In the genomic region with DNA sequence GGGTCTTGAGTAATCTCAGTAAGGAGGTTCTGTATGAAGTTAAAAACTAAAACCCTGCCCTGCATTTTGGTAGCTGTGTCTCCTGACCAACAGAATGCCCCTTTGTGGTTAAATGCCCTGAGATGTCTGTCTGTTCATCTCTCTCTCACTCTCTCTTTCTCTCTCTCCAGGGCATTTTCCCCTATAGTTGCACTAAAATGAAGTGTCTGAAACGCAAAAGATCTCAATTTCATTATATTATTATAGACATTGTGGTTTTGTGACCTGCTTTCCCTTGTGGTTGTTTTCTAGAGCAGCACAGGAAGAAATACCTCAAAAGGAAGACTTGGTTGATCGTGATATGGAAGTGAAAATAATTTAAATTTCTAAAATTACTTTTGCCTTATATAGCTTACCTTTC, we compare ENCODE assay signal across 20 mouse cellular contexts. TPM values are rescaled to one million over a fixed set of nuclear protein-coding genes. Genes with fewer than 3 reads are reported as not detected.
A peak's percentile ranks its signal among the peaks of the same experiment; 100 is the strongest.
DNase-seq lines count a peak whose midpoint lies in the region; ATAC-seq and TF ChIP-seq lines count a peak whose summit lies in the region.
"Had no signal": no experiment of that assay in that cellular context is flagged by ENCODE, and none has a peak within 500 bp of the region (broad histone marks: within the 10 kb centered on the region; RNA-seq: fewer than 3 reads in every experiment).

No protein-coding gene starts in this region.

- WGBS in liver, embryonic 13.5 days (ENCODE audit: insufficient replicate concordance) = 19% methylated on average over 2 of the region's 2 CpGs

- dilution Hi-C loops in CH12.LX (cut with MboI; ENCODE audit: extremely low pct_ligation_motif_present, extremely low pct_unique_long_range_greater_than_20kb, low sequenced_read_pairs) = no loop called here

- H3K9me3 ChIP-seq in megakaryocyte, embryonic 14.5 days = no peaks in the 10 kb centered on the region
- no peaks in the 10 kb centered on the region for H3K9me3 ChIP-seq in CH12.LX (replicated peaks; ENCODE audit: low read length)
- H3K9me3 ChIP-seq in liver, embryonic 13.5 days (replicated peaks) = no peaks in the 10 kb centered on the region
- H3K9me3 ChIP-seq: embryonic facial prominence, embryonic 15.5 days; heart, embryonic 13.5 days; hindbrain, embryonic 15.5 days; kidney, embryonic 15.5 days; limb, embryonic 13.5 days; lung, embryonic 15.5 days; midbrain, embryonic 13.5 days had no signal

- no peak for TF ChIP-seq RAD21 in CH12.LX (IDR thresholded peaks at IDR 0.05; ENCODE audit: low read depth, low read length)

- H3K4me3 ChIP-seq in megakaryocyte, embryonic 14.5 days (replicated peaks) = peak overlapping the region; percentile 98
- H3K4me3 ChIP-seq in CH12.LX (replicated peaks in 1 of 3; ENCODE audit: low read depth in 2 of 3, low read length in 2 of 3, poor library complexity in 1 of 3) = no peak overlapping the region
- H3K4me3 ChIP-seq in liver, embryonic 13.5 days (replicated peaks) = no peak overlapping the region

- peak overlapping the region; percentile 68; the same call in 1 of the 2 replicates for H3K4me2 ChIP-seq in CH12.LX (ENCODE audit: insufficient read depth, low read depth, poor library complexity, severe bottlenecking)
- H3K4me2 ChIP-seq in liver, embryonic 13.5 days = peak overlapping the region; percentile 32

- peaks cover 42% of the 10 kb centered on the region for H3K4me1 ChIP-seq in megakaryocyte, embryonic 14.5 days
- H3K4me1 ChIP-seq in CH12.LX (ENCODE audit: control insufficient read depth in 1 of 2, insufficient read depth in 2 of 2) = peaks cover 2 to 18% of the 10 kb centered on the region in 2 experiments; a peak in 3 of 4 replicates
- peaks cover 37% of the 10 kb centered on the region for H3K4me1 ChIP-seq in liver, embryonic 13.5 days (replicated peaks)

- DNase-seq in CH12.LX (ENCODE audit: extremely low read depth) = no peak
- DNase-seq in liver, embryonic 13.5 days = no peak
- DNase-seq in splenic B cell, adult 2 months (ENCODE audit: low read depth, low spot score) = peak; percentile 48
- no peak for DNase-seq in right cerebral cortex, adult 18-20 months
- DNase-seq: adrenal gland, postnatal 10 days; cerebellum, postnatal 14 days; kidney, postnatal 4 days; lung, postnatal 4 days; spleen, adult 18-20 months; thymus, postnatal 36 days had no signal

- H3K9ac ChIP-seq in CH12.LX (ENCODE audit: insufficient read depth, low read depth) = no peak overlapping the region
- peak overlapping the region; percentile 39; the same call in 1 of the 2 replicates for H3K9ac ChIP-seq in liver, embryonic 13.5 days
- H3K9ac ChIP-seq: embryonic facial prominence, embryonic 15.5 days had no signal

- ATAC-seq in megakaryocyte, adult 5-6 weeks (ENCODE audit: poor library complexity, severe bottlenecking) = no peak
- ATAC-seq in liver, embryonic 13.5 days (ENCODE audit: low read depth) = no peak
- no peak for ATAC-seq in inflammation-experienced regulatory T-cells, adult 6 months

- no peak for TF ChIP-seq EP300 in CH12.LX (IDR thresholded peaks at IDR 0.05; ENCODE audit: low read length)

- TF ChIP-seq CTCF in CH12.LX (conservative IDR thresholded peaks at IDR 0.05 in 1 of 2, IDR thresholded peaks at IDR 0.05 in 1 of 2; ENCODE audit: low read depth in 2 of 2, low read length in 2 of 2) = no peak

- TF ChIP-seq POLR2A in CH12.LX (IDR thresholded peaks at IDR 0.05; ENCODE audit: low read depth, low read length) = no peak

- H3K27me3 ChIP-seq in megakaryocyte, embryonic 14.5 days (replicated peaks) = no peaks in the 10 kb centered on the region
- H3K27me3 ChIP-seq in CH12.LX (replicated peaks) = no peaks in the 10 kb centered on the region
- H3K27me3 ChIP-seq in liver, embryonic 13.5 days = no peaks in the 10 kb centered on the region
- H3K27me3 ChIP-seq in splenic B cell, adult 2 months (ENCODE audit: control insufficient read depth, insufficient read depth, low read length, poor library complexity, severe bottlenecking) = no peaks in the 10 kb centered on the region
- H3K27me3 ChIP-seq: embryonic facial prominence, embryonic 15.5 days; heart, embryonic 13.5 days; hindbrain, embryonic 15.5 days; kidney, embryonic 15.5 days; limb, embryonic 13.5 days; lung, embryonic 15.5 days; midbrain, embryonic 13.5 days had no signal

- H3K79me2 ChIP-seq in CH12.LX (replicated peaks; ENCODE audit: control insufficient read depth, extremely low read depth, insufficient read depth, poor library complexity, severe bottlenecking) = peaks cover 25% of the 10 kb centered on the region

- no peak overlapping the region for H3K27ac ChIP-seq in CH12.LX (ENCODE audit: insufficient read depth, low read depth)
- H3K27ac ChIP-seq in liver, embryonic 13.5 days = peak overlapping the region; percentile 68
- H3K27ac ChIP-seq: limb, embryonic 13.5 days; lung, embryonic 15.5 days had no signal

- H3K36me3 ChIP-seq in megakaryocyte, embryonic 14.5 days (replicated peaks; ENCODE audit: low read length) = peaks cover 2% of the 10 kb centered on the region
- H3K36me3 ChIP-seq in CH12.LX (replicated peaks in 1 of 2; ENCODE audit: control insufficient read depth in 1 of 2, insufficient read depth in 1 of 2, low read length in 1 of 2) = no peaks in the 10 kb centered on the region
- no peaks in the 10 kb centered on the region for H3K36me3 ChIP-seq in liver, embryonic 13.5 days
- H3K36me3 ChIP-seq in splenic B cell, adult 2 months (ENCODE audit: control insufficient read depth, insufficient read depth, low read length, poor library complexity, severe bottlenecking) = no peaks in the 10 kb centered on the region
- H3K36me3 ChIP-seq: embryonic facial prominence, embryonic 15.5 days; heart, embryonic 13.5 days; hindbrain, embryonic 15.5 days; kidney, embryonic 15.5 days; limb, embryonic 13.5 days; lung, embryonic 15.5 days; midbrain, embryonic 13.5 days had no signal

- in situ Hi-C loops in CH12.LX (cut with MboI; ENCODE audit: low pct_ligation_motif_present, low pct_unique_long_range_greater_than_20kb, low sequenced_read_pairs) = no loop called here

TF ChIP-seq in CH12.LX, 34 proteins besides CTCF, POLR2A, EP300 and RAD21:
- no peak for TF ChIP-seq JUN (IDR thresholded peaks at IDR 0.05; ENCODE audit: insufficient read depth, low read depth, low read length)
TF ChIP-seq in CH12.LX: peak in this region for 0.

RNA-seq across cellular contexts. Expression of a gene that starts 1.0 kb away (rescaled TPM):
- polyA plus RNA-seq in megakaryocyte, embryonic 14.5 days (2012; ENCODE audit: insufficient read depth, low replicate concordance) = 12.5 and 13.6 TPM in 2 replicates
- 154 and 156 TPM in 2 replicates for total RNA-seq in megakaryocyte, adult 5-6 weeks (2015)
- total RNA-seq in megakaryocyte, adult 5-6 weeks (2017) = 239 and 259 TPM in 2 replicates
- 42.2 and 42.9 TPM in 2 replicates for total RNA-seq in CH12.LX (2012; rRNA removed)
- total RNA-seq in CH12.LX (2014; rRNA removed) = 61.6 and 68.3 TPM in 2 replicates
- 61.7 and 62.6 TPM in 2 replicates for polyA plus RNA-seq in CH12.LX (2012; ENCODE audit: insufficient read length, low read depth)
- polyA plus RNA-seq in liver, embryonic 13.5 days (2015; fragmentation: Nextera tagmentation; extraction: Ambion mirVana) = 98.3 and 111 TPM in 2 replicates
- polyA plus RNA-seq in inflammation-experienced regulatory T-cells, adult 6 months (2017; shearing (Covaris generic)) = 100 to 1,000 TPM; 209 to 248 (median 225) TPM
